In the genomic region with DNA sequence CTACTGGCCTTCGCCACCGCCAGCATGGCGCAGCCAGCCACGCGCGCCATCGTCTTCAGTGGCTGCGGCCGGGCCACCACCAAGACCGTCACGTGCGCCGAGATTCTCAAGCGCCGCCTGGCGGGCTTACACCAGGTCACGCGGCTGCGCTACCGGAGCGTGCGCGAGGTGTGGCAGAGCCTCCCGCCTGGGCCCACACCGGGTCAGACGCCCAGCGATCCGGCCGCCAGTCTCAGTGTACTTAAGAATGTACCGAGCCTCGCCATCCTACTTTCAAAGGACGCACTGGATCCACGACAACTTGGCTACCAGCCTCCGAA, we compare ENCODE assay signal across 9 mouse cellular contexts. TPM values are rescaled to one million over a fixed set of nuclear protein-coding genes. Genes with fewer than 3 reads are reported as not detected.
DNase-seq lines count a peak whose midpoint lies in the region; ATAC-seq lines count a peak whose summit lies in the region.
"Had no signal": no experiment of that assay in that cellular context is flagged by ENCODE, and none has a peak within 500 bp of the region (broad histone marks: within the 10 kb centered on the region; RNA-seq: fewer than 3 reads in every experiment).

No protein-coding gene starts in this region.

- ATAC-seq in erythroblast, adult 5-6 weeks (replicated peaks; ENCODE audit: low FRiP score, poor library complexity, severe bottlenecking) = peak; percentile 38; the same call in 1 of the 2 replicates
- ATAC-seq: Patski had no signal

- intact Hi-C loops in heart, postnatal 25 days (cut with DNase I) = no loop called here

- peak; percentile 55 for DNase-seq in urinary bladder, adult 2 months (ENCODE audit: low spot score)
- DNase-seq in urinary bladder, postnatal 10 days (ENCODE audit: low spot score) = no peak
- peak; percentile 19 for DNase-seq in heart, postnatal 25 days (ENCODE audit: low spot score)
- peak; percentile 74 to 83 for DNase-seq in kidney, postnatal 4 days
- DNase-seq in lung, postnatal 14 days = peak; percentile 52
- peak; percentile 67 for DNase-seq in ovary, postnatal 36 days (ENCODE audit: low spot score)
- peak; percentile 58 for DNase-seq in thymus, postnatal 25 days

RNA-seq across cellular contexts. Expression of gene Rpp25, which starts 0.5 kb away (rescaled TPM):
- 1.7 and 2.8 TPM in 2 replicates for polyA plus RNA-seq in urinary bladder, adult 2 months (2012; rRNA removed)
- total RNA-seq in erythroblast, adult 5-6 weeks (2015; ENCODE audit: low replicate concordance) = not detected in 2 replicates
- total RNA-seq in erythroblast, adult 5-6 weeks (2017; ENCODE audit: low replicate concordance) = not detected in 2 replicates
- total RNA-seq in heart, postnatal 25 days (2021) = 1 to 10 TPM; 1.6 to 2.3 TPM

RNA-seq across cellular contexts. Expression of gene Cox5a, which starts 16.7 kb away (rescaled TPM):
- 223 and 254 TPM in 2 replicates for polyA plus RNA-seq in urinary bladder, adult 2 months (2012; rRNA removed)
- 134 and 146 TPM in 2 replicates for total RNA-seq in erythroblast, adult 5-6 weeks (2015; ENCODE audit: low replicate concordance)
- 23.7 and 45.9 TPM in 2 replicates for total RNA-seq in erythroblast, adult 5-6 weeks (2017; ENCODE audit: low replicate concordance)
- 1,000 to 10,000 TPM; 2,545 to 2,748 TPM for total RNA-seq in heart, postnatal 25 days (2021)

RNA-seq across cellular contexts. Expression of gene Fam219b, which starts 33.0 kb away (rescaled TPM):
- 14.9 and 17.5 TPM in 2 replicates for polyA plus RNA-seq in urinary bladder, adult 2 months (2012; rRNA removed)
- total RNA-seq in erythroblast, adult 5-6 weeks (2015; ENCODE audit: low replicate concordance) = 0.19 and 0.42 TPM in 2 replicates
- total RNA-seq in erythroblast, adult 5-6 weeks (2017; ENCODE audit: low replicate concordance) = 4.2 and 4.7 TPM in 2 replicates
- 1 to 10 TPM; 6.7 to 9.3 TPM for total RNA-seq in heart, postnatal 25 days (2021)

RNA-seq across cellular contexts. Expression of gene Scamp5, which starts 36.5 kb away (rescaled TPM):
- polyA plus RNA-seq in urinary bladder, adult 2 months (2012; rRNA removed) = 123 and 150 TPM in 2 replicates
- 1.0 TPM in 1 of 2 replicates, not detected in the other for total RNA-seq in erythroblast, adult 5-6 weeks (2015; ENCODE audit: low replicate concordance)
- total RNA-seq in erythroblast, adult 5-6 weeks (2017; ENCODE audit: low replicate concordance) = 0.14 and 0.17 TPM in 2 replicates
- 1 to 10 TPM; 4.9 to 5.1 TPM for total RNA-seq in heart, postnatal 25 days (2021)

RNA-seq across cellular contexts. Expression of gene Mpi, which starts 48.2 kb away (rescaled TPM):
- 21.3 and 22.5 TPM in 2 replicates for polyA plus RNA-seq in urinary bladder, adult 2 months (2012; rRNA removed)
- total RNA-seq in erythroblast, adult 5-6 weeks (2015; ENCODE audit: low replicate concordance) = 2.7 and 12.9 TPM in 2 replicates
- 2.8 and 5.9 TPM in 2 replicates for total RNA-seq in erythroblast, adult 5-6 weeks (2017; ENCODE audit: low replicate concordance)
- 100 to 1,000 TPM; 160 to 162 TPM for total RNA-seq in heart, postnatal 25 days (2021)

Comparison
In these comparisons a context has a peak if more than half of its experiments do, and no peak if none do; other contexts are left out.
1. RNA of gene Cox5a, which starts 16.7 kb away (total RNA-seq): 2,545 to 2,748 TPM in heart, postnatal 25 days; 23.7 to 146 TPM in erythroblast, adult 5-6 weeks; every median in the first group is over 10 times any median in the second.